Mouse (Mus musculus): ENCODE results near the gene En1.

- TF ChIP-seq CTCF (IDR thresholded peaks at IDR 0.05) = no peak
- no peak for TF ChIP-seq EP300 (IDR thresholded peaks at IDR 0.05)
These were observed 5.4 kb upstream of the En1 start for GRCm38 (mm10) chr1:120596784-120597183.

Data from lung, postnatal 0 days (tissue).